Mouse (Mus musculus): ENCODE measurements around the gene Aadac. TPM values are rescaled to one million over a fixed set of nuclear protein-coding genes. Genes with fewer than 3 reads are reported as not detected.

Aadac gene
- total RNA-seq (2021), result under 1 TPM in 1 of 2 experiments, not detected in 1; 0.24 TPM
- long read RNA-seq, experiment 1, result 0 reads
- long read RNA-seq, experiment 2, result 0 reads

- DNase-seq (ENCODE audit: low spot score), result no peak
Measured at GRCm38 (mm10) chr3:60025417-60025816, at the start of gene Aadac. Gene Aadac (plus strand): TSS chr3:60025717.

GRCm38 (mm10) chr3:60003622-60004021 lies 21.9 kb upstream of the Aadac start:
- DNase-seq (ENCODE audit: low spot score), result no peak

- no peak for DNase-seq (ENCODE audit: low spot score)
Measured at GRCm38 (mm10) chr3:60006443-60006842, 19.1 kb upstream of the Aadac start, which contains the start of gene Aadacl2. Gene Aadacl2 (plus strand): TSS chr3:60006743.

GRCm38 (mm10) chr3:60031511-60031910 lies 6.0 kb downstream of the Aadac start:
- no peak for DNase-seq (ENCODE audit: low spot score)

GRCm38 (mm10) chr3:60046221-60046913 lies 20.9 kb downstream of the Aadac start:
- no peak for DNase-seq (ENCODE audit: low spot score)

GRCm38 (mm10) chr3:60053231-60053927 lies 27.9 kb downstream of the Aadac start:
- no peak for DNase-seq (ENCODE audit: low spot score)

- DNase-seq (ENCODE audit: low spot score), result no peak
Measured at GRCm38 (mm10) chr3:60053931-60054330, 28.4 kb downstream of the Aadac start.

GRCm38 (mm10) chr3:60056451-60056850 lies 30.9 kb downstream of the Aadac start:
- DNase-seq (ENCODE audit: low spot score), result no peak

GRCm38 (mm10) chr3:60057070-60057808 lies 31.7 kb downstream of the Aadac start:
- DNase-seq (ENCODE audit: low spot score), result no peak

- DNase-seq (ENCODE audit: low spot score), result no peak
Measured at GRCm38 (mm10) chr3:60057809-60058082, 32.2 kb downstream of the Aadac start.

- peak; percentile 18 for DNase-seq (ENCODE audit: low spot score)
Measured at GRCm38 (mm10) chr3:60078883-60079415, 53.4 kb downstream of the Aadac start.

GRCm38 (mm10) chr3:60080572-60080971 lies 55.1 kb downstream of the Aadac start:
- DNase-seq (ENCODE audit: low spot score), result no peak

GRCm38 (mm10) chr3:60081648-60082047 lies 56.1 kb downstream of the Aadac start, which contains the start of gene Sucnr1:
Gene Sucnr1 (plus strand): TSS chr3:60081869.
- no peak for DNase-seq (ENCODE audit: low spot score)

- no peak for DNase-seq (ENCODE audit: low spot score)
Measured at GRCm38 (mm10) chr3:60082746-60083145, 57.2 kb downstream of the Aadac start.

- DNase-seq (ENCODE audit: low spot score), result no peak
Measured at GRCm38 (mm10) chr3:60085729-60086128, 60.2 kb downstream of the Aadac start.

Other genes with a start within 250 kb of the Aadac start
- not detected for gene Gm8298, start 164.7 kb upstream of the Aadac start, total RNA-seq (2021)
- not detected for gene C130079G13Rik, start 100.5 kb upstream of the Aadac start, total RNA-seq (2021)
- gene Aadacl2, start 19.0 kb upstream of the Aadac start, total RNA-seq (2021), result not detected
- under 1 TPM in 1 of 2 experiments, not detected in 1; 0.33 TPM for gene Sucnr1, start 56.2 kb downstream of the Aadac start, total RNA-seq (2021)

Measured in gastrocnemius, adult 18-20 months (tissue).